In the genomic region with DNA sequence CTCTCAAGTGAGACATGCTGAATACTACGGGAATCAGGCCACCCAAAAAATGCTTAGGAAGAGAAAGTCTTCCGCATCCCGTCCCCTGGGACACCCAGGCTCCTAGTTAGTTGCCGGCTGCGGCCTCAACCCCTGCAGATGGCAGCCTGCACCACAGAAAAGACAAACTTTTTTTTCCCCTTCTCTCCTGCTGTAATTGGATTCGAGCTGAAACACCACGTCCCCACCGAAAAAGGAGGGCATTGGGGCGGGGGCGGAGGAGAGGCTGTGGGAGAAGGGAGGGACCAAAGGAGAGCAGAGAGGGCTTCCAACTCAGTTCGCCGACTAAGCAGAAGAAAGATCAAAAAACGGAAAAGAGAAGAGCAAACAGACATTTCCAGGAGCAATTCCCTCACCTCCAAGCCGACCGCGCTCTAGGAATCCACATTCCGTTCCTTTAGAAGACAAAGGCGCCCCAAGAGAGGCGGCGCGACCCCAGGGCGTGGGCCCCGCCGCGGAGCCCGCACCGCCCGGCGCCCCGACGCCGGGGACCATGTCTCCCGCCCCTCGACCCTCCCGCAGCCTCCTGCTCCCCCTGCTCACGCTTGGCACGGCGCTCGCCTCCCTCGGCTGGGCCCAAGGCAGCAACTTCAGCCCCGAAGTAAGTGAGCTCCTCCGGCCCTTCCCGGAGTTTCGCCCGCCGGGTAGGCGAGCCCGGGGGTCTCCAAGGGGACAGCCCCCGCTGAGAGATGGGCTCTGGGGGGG, we compare ENCODE assay signal across 7 mouse cellular contexts. TPM values are rescaled to one million over a fixed set of nuclear protein-coding genes. Genes with fewer than 3 reads are reported as not detected.
DNase-seq lines count a peak whose midpoint lies in the region; ATAC-seq and TF ChIP-seq lines count a peak whose summit lies in the region.

A gene (plus strand): TSS at position 279 of the 744 bp plus-strand sequence.

- H3K9ac ChIP-seq in forebrain, embryonic 16.5 days (replicated peaks; ENCODE audit: low read depth, low read length): peak within 1 kb of the TSS; percentile 86

- no peak for TF ChIP-seq CTCF in G1E (IDR thresholded peaks at IDR 0.05; ENCODE audit: low read depth, low read length)

- H3K4me2 ChIP-seq in forebrain, embryonic 16.5 days (ENCODE audit: low read length): peak within 1 kb of the TSS; percentile 69

- peaks cover 68% of the 10 kb centered on the region for H3K36me3 ChIP-seq in G1E (replicated peaks)
- H3K36me3 ChIP-seq in forebrain, embryonic 16.5 days (ENCODE audit: control insufficient read depth, insufficient read depth): peaks cover 3% of the 10 kb centered on the region; the same call in 1 of the 2 replicates

- peaks cover 78% of the 10 kb centered on the region for H3K4me1 ChIP-seq in G1E (ENCODE audit: insufficient read depth, low read depth, low read length)
- peaks cover 46% of the 10 kb centered on the region for H3K4me1 ChIP-seq in forebrain, embryonic 16.5 days (replicated peaks; ENCODE audit: control insufficient read depth, insufficient read depth, low read length)

- H3K4me3 ChIP-seq in G1E (ENCODE audit: low read depth, low read length): peak within 1 kb of the TSS; percentile 83
- H3K4me3 ChIP-seq in forebrain, embryonic 16.5 days (replicated peaks; ENCODE audit: low read length): peak within 1 kb of the TSS; percentile 68

- peak; percentile 83 for DNase-seq in G1E (ENCODE audit: low spot score)
- DNase-seq in adrenal gland, postnatal 10 days: peak; percentile 86
- DNase-seq in heart, postnatal 4 days: peak; percentile 83
- peak; percentile 42 to 57 for DNase-seq in left cerebral cortex, postnatal 14 days (ENCODE audit: low spot score in 2 of 2)
- DNase-seq in skeletal muscle tissue, adult 2 months (ENCODE audit: low read depth, low spot score): peak; percentile 71

- peak within 1 kb of the TSS; percentile 91 for H3K27ac ChIP-seq in forebrain, embryonic 16.5 days (ENCODE audit: low read length)

- H3K27me3 ChIP-seq in G1E (ENCODE audit: insufficient read depth, low read length): no peaks in the 10 kb centered on the region
- no peaks in the 10 kb centered on the region for H3K27me3 ChIP-seq in forebrain, embryonic 16.5 days (replicated peaks; ENCODE audit: control insufficient read depth, insufficient read depth, low read length)

- peak; percentile 41; the same call in 1 of the 2 replicates for ATAC-seq in G1E (ENCODE audit: extremely low read depth, insufficient number of reproducible peaks, low FRiP score, poor library complexity, severe bottlenecking)
- peak; percentile 54 for ATAC-seq in forebrain, embryonic 16.5 days
- peak; percentile 8; the same call in 1 of the 2 replicates for ATAC-seq in megakaryocyte progenitor cell, adult 5-6 weeks (replicated peaks; ENCODE audit: poor library complexity)

- H3K9me3 ChIP-seq in G1E (replicated peaks): no peaks in the 10 kb centered on the region
- H3K9me3 ChIP-seq in forebrain, embryonic 16.5 days (ENCODE audit: control insufficient read depth, low read length): no peaks in the 10 kb centered on the region

- WGBS in forebrain, embryonic 16.5 days: under 1% methylated on average over 49 of the region's 49 CpGs

- intact Hi-C loops in left cerebral cortex, postnatal 14 days (cut with DNase I): no loop called here

RNA-seq across cellular contexts. Expression of the gene that starts here (rescaled TPM):
- 60.4 and 66.0 TPM in 2 replicates for total RNA-seq in G1E (2014; fragmentation: Nextera tagmentation)
- total RNA-seq in G1E (2017): 28.6 and 33.8 TPM in 2 replicates
- 108 and 147 TPM in 2 replicates for polyA plus RNA-seq in G1E (2012)
- total RNA-seq in adrenal gland, postnatal 10 days (2021): 100 to 1,000 TPM; 127 to 128 TPM
- 49.4 and 62.3 TPM in 2 replicates for polyA plus RNA-seq in forebrain, embryonic 16.5 days (2015; fragmentation: Nextera tagmentation; extraction: Ambion mirVana)
- 100 to 1,000 TPM; 129 to 131 TPM for total RNA-seq in heart, postnatal 4 days (2021)
- 10 to 100 TPM; 19.0 to 22.0 TPM for total RNA-seq in left cerebral cortex, postnatal 14 days (2021)
- 2.1 and 4.5 TPM in 2 replicates for total RNA-seq in megakaryocyte progenitor cell, adult 5-6 weeks (2015)
- 3.0 and 4.1 TPM in 2 replicates for total RNA-seq in megakaryocyte progenitor cell, adult 5-6 weeks (2017)

Comparison
In these comparisons a context has a peak if more than half of its experiments do, and no peak if none do; other contexts are left out.
1. Peak in every context shown above with its lines: DNase-seq, ATAC-seq, H3K4me3 ChIP-seq and H3K27ac ChIP-seq.